Comparison of ENCODE assay signal across 8 mouse cellular contexts in the genomic region with DNA sequence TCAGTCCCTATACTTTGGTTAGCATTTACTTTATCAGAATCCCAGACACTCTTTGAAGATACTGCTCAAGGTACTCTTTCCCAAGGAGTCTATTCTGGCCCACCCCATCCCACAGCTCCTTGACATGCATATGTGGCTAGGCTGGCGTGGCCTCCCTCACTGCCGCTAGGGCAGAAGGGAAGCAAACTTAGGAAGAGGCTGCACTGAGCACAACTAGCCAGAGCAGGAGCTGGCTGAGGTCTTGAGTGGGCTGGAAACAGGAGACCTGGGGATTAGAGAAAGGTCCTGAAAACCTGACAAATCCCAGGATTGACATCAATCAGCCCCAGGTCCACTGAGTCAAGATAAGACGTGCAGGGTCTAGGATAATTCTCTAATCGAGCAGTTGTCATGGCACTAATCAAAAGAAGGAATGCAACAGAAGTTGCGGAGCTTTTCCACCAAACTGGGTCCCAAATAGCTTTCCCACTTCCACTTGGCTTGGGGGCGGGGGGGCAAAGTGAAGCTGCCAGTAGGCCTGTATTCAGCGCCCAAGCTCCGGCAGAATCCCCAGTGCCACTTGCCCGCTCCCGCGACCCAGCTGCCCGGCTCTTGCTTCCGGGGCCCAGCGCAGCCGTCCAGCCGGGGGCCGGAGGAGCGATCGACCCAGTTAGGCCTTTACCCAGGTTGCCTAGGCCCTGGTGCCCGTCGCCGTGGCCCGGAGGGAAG. TPM values are rescaled to one million over a fixed set of nuclear protein-coding genes. Genes with fewer than 3 reads are reported as not detected.
DNase-seq lines count a peak whose midpoint lies in the region; ATAC-seq and TF ChIP-seq lines count a peak whose summit lies in the region.

No protein-coding gene starts in this region.

- H3K4me1 ChIP-seq in liver, adult 2 months (ENCODE audit: control insufficient read depth, insufficient read depth, low read length), result peaks cover 8% of the 10 kb centered on the region
- H3K4me1 ChIP-seq in cortical plate, adult 2 months (ENCODE audit: control insufficient read depth, insufficient read depth, low read length), result peaks cover 7% of the 10 kb centered on the region
- peaks cover 9% of the 10 kb centered on the region for H3K4me1 ChIP-seq in heart, embryonic 16.5 days (ENCODE audit: control insufficient read depth, insufficient read depth, low read length)
- peaks cover 12% of the 10 kb centered on the region for H3K4me1 ChIP-seq in limb, embryonic 10.5 days
- H3K4me1 ChIP-seq in midbrain, embryonic 14.5 days (ENCODE audit: control insufficient read depth, insufficient read depth, low read length), result peaks cover 25% of the 10 kb centered on the region

- H3K4me3 ChIP-seq in liver, adult 2 months (ENCODE audit: insufficient read depth, low read depth, low read length), result peak overlapping the region; percentile 63
- peak overlapping the region; percentile 26 for H3K4me3 ChIP-seq in cortical plate, adult 2 months (ENCODE audit: insufficient read depth, low read length)
- peak overlapping the region; percentile 70 for H3K4me3 ChIP-seq in heart, embryonic 16.5 days (ENCODE audit: low read length)
- H3K4me3 ChIP-seq in limb, embryonic 10.5 days, result peak overlapping the region; percentile 66
- peak overlapping the region; percentile 29 for H3K4me3 ChIP-seq in midbrain, embryonic 14.5 days (replicated peaks; ENCODE audit: low read depth, low read length)

- no peak; the same call in 1 of the 2 replicates for TF ChIP-seq POLR2A in liver, adult 2 months (IDR thresholded peaks at IDR 0.05; ENCODE audit: extremely low read depth, insufficient read depth, low read length)
- no peak for TF ChIP-seq POLR2A in cortical plate, adult 2 months (IDR thresholded peaks at IDR 0.05; ENCODE audit: extremely low read depth, insufficient read depth, low read length)

- WGBS in liver, adult 2 months, result 9% methylated on average over 23 of the region's 23 CpGs
- 8% methylated on average over 23 of the region's 23 CpGs for whole genome bisulfite sequencing in heart, embryonic 16.5 days
- WGBS in limb, embryonic 10.5 days, result 15% methylated on average over 23 of the region's 23 CpGs
- 4% methylated on average over 23 of the region's 23 CpGs for WGBS in midbrain, embryonic 14.5 days

- peak overlapping the region; percentile 94 for H3K4me2 ChIP-seq in heart, embryonic 16.5 days (ENCODE audit: low read depth, low read length)
- H3K4me2 ChIP-seq in midbrain, embryonic 14.5 days (ENCODE audit: low read length), result peak overlapping the region; percentile 62

- peak; percentile 38; the same call in 1 of the 2 replicates for TF ChIP-seq CTCF in liver, adult 2 months (IDR thresholded peaks at IDR 0.05; ENCODE audit: low read depth, low read length)
- TF ChIP-seq CTCF in cortical plate, adult 2 months (IDR thresholded peaks at IDR 0.05; ENCODE audit: extremely low read depth, insufficient read depth, low read length), result no peak

- peak overlapping the region; percentile 58 for H3K27ac ChIP-seq in liver, adult 2 months (replicated peaks; ENCODE audit: insufficient read depth, low read depth, low read length)
- H3K27ac ChIP-seq in cortical plate, adult 2 months (ENCODE audit: insufficient read depth, low read length), result peak overlapping the region; percentile 85
- H3K27ac ChIP-seq in heart, embryonic 16.5 days (ENCODE audit: low read length), result peak overlapping the region; percentile 87
- H3K27ac ChIP-seq in limb, embryonic 10.5 days, result peak overlapping the region; percentile 89
- peak overlapping the region; percentile 58 for H3K27ac ChIP-seq in midbrain, embryonic 14.5 days (replicated peaks; ENCODE audit: low read depth, low read length)

- H3K27me3 ChIP-seq in liver, adult 2 months (ENCODE audit: control insufficient read depth, insufficient read depth, low read length), result no peaks in the 10 kb centered on the region
- no peaks in the 10 kb centered on the region for H3K27me3 ChIP-seq in heart, embryonic 16.5 days (ENCODE audit: control insufficient read depth, insufficient read depth, low read length)
- peaks cover 18% of the 10 kb centered on the region for H3K27me3 ChIP-seq in limb, embryonic 10.5 days (ENCODE audit: low read depth, poor library complexity, severe bottlenecking)
- H3K27me3 ChIP-seq in midbrain, embryonic 14.5 days (ENCODE audit: control insufficient read depth, insufficient read depth, low read length), result no peaks in the 10 kb centered on the region

- peak overlapping the region; percentile 92 for H3K9ac ChIP-seq in liver, adult 2 months (ENCODE audit: low read depth, low read length)
- peak overlapping the region; percentile 98 for H3K9ac ChIP-seq in heart, embryonic 16.5 days (ENCODE audit: low read length)
- H3K9ac ChIP-seq in midbrain, embryonic 14.5 days (replicated peaks; ENCODE audit: low read length), result peak overlapping the region; percentile 44

- peaks cover 4% of the 10 kb centered on the region; the same call in 1 of the 2 replicates for H3K9me3 ChIP-seq in heart, embryonic 16.5 days (replicated peaks; ENCODE audit: control insufficient read depth, low read length)
- no peaks in the 10 kb centered on the region for H3K9me3 ChIP-seq in limb, embryonic 10.5 days (replicated peaks)
- H3K9me3 ChIP-seq in midbrain, embryonic 14.5 days (ENCODE audit: control insufficient read depth, low read length), result no peaks in the 10 kb centered on the region

- H3K36me3 ChIP-seq in liver, adult 2 months (ENCODE audit: control insufficient read depth, insufficient read depth, low read length), result no peaks in the 10 kb centered on the region
- no peaks in the 10 kb centered on the region for H3K36me3 ChIP-seq in heart, embryonic 16.5 days (ENCODE audit: control insufficient read depth, insufficient read depth)
- no peaks in the 10 kb centered on the region for H3K36me3 ChIP-seq in limb, embryonic 10.5 days
- no peaks in the 10 kb centered on the region for H3K36me3 ChIP-seq in midbrain, embryonic 14.5 days (ENCODE audit: control insufficient read depth, insufficient read depth, low read length)

- ATAC-seq in heart, embryonic 16.5 days (replicated peaks; ENCODE audit: extremely low read depth, insufficient read depth, low FRiP score), result peak; percentile 34; the same call in 1 of the 2 replicates
- ATAC-seq in midbrain, embryonic 14.5 days (ENCODE audit: low FRiP score, low TSS enrichment), result no peak

- DNase-seq in liver, adult 2 months (ENCODE audit: extremely low read depth, low read depth, low spot score), result peak; percentile 26
- DNase-seq in liver, result no peak
- no peak for DNase-seq in limb, embryonic 10.5 days (ENCODE audit: low spot score)
- peak; percentile 39 for DNase-seq in midbrain, embryonic 14.5 days
- DNase-seq in spleen, adult 18-20 months, result no peak
- DNase-seq in thymus, postnatal 0 days (ENCODE audit: low spot score), result no peak

- H3K79me2 ChIP-seq in liver, adult 2 months (ENCODE audit: control insufficient read depth, insufficient read depth, low read length), result no peaks in the 10 kb centered on the region

RNA-seq across cellular contexts. Expression of a gene that starts 0.9 kb away (rescaled TPM):
- total RNA-seq in liver, adult 2 months (2014; rRNA removed), result 3.5 and 5.6 TPM in 2 replicates
- polyA plus RNA-seq in liver, adult 2 months (2012; rRNA removed), result 8.6 and 10.0 TPM in 2 replicates
- polyA plus RNA-seq in cortical plate, adult 2 months (2012; rRNA removed), result 7.0 and 8.0 TPM in 2 replicates
- 7.3 and 7.9 TPM in 2 replicates for polyA plus RNA-seq in heart, embryonic 16.5 days (2015; fragmentation: Nextera tagmentation; extraction: Ambion mirVana)
- polyA plus RNA-seq in limb, embryonic 10.5 days (2016; fragmentation: Nextera tagmentation; extraction: Ambion mirVana), result 2.1 and 3.3 TPM in 2 replicates
- polyA plus RNA-seq in midbrain, embryonic 14.5 days (2014; fragmentation: Nextera tagmentation; extraction: Ambion mirVana), result 3.7 and 3.9 TPM in 2 replicates
- 5.9 and 6.3 TPM in 2 replicates for polyA plus RNA-seq in thymus, postnatal 0 days (2015; fragmentation: Nextera tagmentation; extraction: Ambion mirVana)

RNA-seq across cellular contexts. Expression of a gene that starts 16.2 kb away (rescaled TPM):
- not detected in 2 replicates for total RNA-seq in liver, adult 2 months (2014; rRNA removed)
- polyA plus RNA-seq in liver, adult 2 months (2012; rRNA removed), result not detected in 2 replicates
- polyA plus RNA-seq in cortical plate, adult 2 months (2012; rRNA removed), result 0.40 and 0.71 TPM in 2 replicates
- 0.06 and 0.07 TPM in 2 replicates for polyA plus RNA-seq in heart, embryonic 16.5 days (2015; fragmentation: Nextera tagmentation; extraction: Ambion mirVana)
- 0.13 TPM in 1 of 2 replicates, not detected in the other for polyA plus RNA-seq in limb, embryonic 10.5 days (2016; fragmentation: Nextera tagmentation; extraction: Ambion mirVana)
- polyA plus RNA-seq in midbrain, embryonic 14.5 days (2014; fragmentation: Nextera tagmentation; extraction: Ambion mirVana), result 0.49 and 0.57 TPM in 2 replicates
- 0.45 and 0.49 TPM in 2 replicates for polyA plus RNA-seq in thymus, postnatal 0 days (2015; fragmentation: Nextera tagmentation; extraction: Ambion mirVana)

RNA-seq across cellular contexts. Expression of a gene that starts 20.9 kb away (rescaled TPM):
- not detected in 2 replicates for total RNA-seq in liver, adult 2 months (2014; rRNA removed)
- polyA plus RNA-seq in liver, adult 2 months (2012; rRNA removed), result 0.11 TPM in 1 of 2 replicates, not detected in the other
- polyA plus RNA-seq in cortical plate, adult 2 months (2012; rRNA removed), result 86.3 and 91.1 TPM in 2 replicates
- 1.9 and 2.5 TPM in 2 replicates for polyA plus RNA-seq in heart, embryonic 16.5 days (2015; fragmentation: Nextera tagmentation; extraction: Ambion mirVana)
- 1.9 and 4.6 TPM in 2 replicates for polyA plus RNA-seq in limb, embryonic 10.5 days (2016; fragmentation: Nextera tagmentation; extraction: Ambion mirVana)
- 18.9 and 20.1 TPM in 2 replicates for polyA plus RNA-seq in midbrain, embryonic 14.5 days (2014; fragmentation: Nextera tagmentation; extraction: Ambion mirVana)
- polyA plus RNA-seq in thymus, postnatal 0 days (2015; fragmentation: Nextera tagmentation; extraction: Ambion mirVana), result 0.09 and 0.12 TPM in 2 replicates

RNA-seq across cellular contexts. Expression of a gene that starts 27.0 kb away (rescaled TPM):
- not detected in 2 replicates for total RNA-seq in liver, adult 2 months (2014; rRNA removed)
- polyA plus RNA-seq in liver, adult 2 months (2012; rRNA removed), result not detected in 2 replicates
- 1.8 and 4.9 TPM in 2 replicates for polyA plus RNA-seq in cortical plate, adult 2 months (2012; rRNA removed)
- 0.88 and 2.5 TPM in 2 replicates for polyA plus RNA-seq in heart, embryonic 16.5 days (2015; fragmentation: Nextera tagmentation; extraction: Ambion mirVana)
- polyA plus RNA-seq in limb, embryonic 10.5 days (2016; fragmentation: Nextera tagmentation; extraction: Ambion mirVana), result not detected in 2 replicates
- polyA plus RNA-seq in midbrain, embryonic 14.5 days (2014; fragmentation: Nextera tagmentation; extraction: Ambion mirVana), result not detected in 2 replicates
- 8.1 TPM in 2 replicates for polyA plus RNA-seq in thymus, postnatal 0 days (2015; fragmentation: Nextera tagmentation; extraction: Ambion mirVana)

RNA-seq across cellular contexts. Expression of a gene that starts 33.6 kb away (rescaled TPM):
- total RNA-seq in liver, adult 2 months (2014; rRNA removed), result 2.8 and 4.3 TPM in 2 replicates
- polyA plus RNA-seq in liver, adult 2 months (2012; rRNA removed), result 1.8 and 2.4 TPM in 2 replicates
- polyA plus RNA-seq in cortical plate, adult 2 months (2012; rRNA removed), result 18.2 and 22.8 TPM in 2 replicates
- polyA plus RNA-seq in heart, embryonic 16.5 days (2015; fragmentation: Nextera tagmentation; extraction: Ambion mirVana), result 12.6 and 13.0 TPM in 2 replicates
- polyA plus RNA-seq in limb, embryonic 10.5 days (2016; fragmentation: Nextera tagmentation; extraction: Ambion mirVana), result 19.6 and 23.9 TPM in 2 replicates
- 20.1 and 27.6 TPM in 2 replicates for polyA plus RNA-seq in midbrain, embryonic 14.5 days (2014; fragmentation: Nextera tagmentation; extraction: Ambion mirVana)
- 51.9 and 60.4 TPM in 2 replicates for polyA plus RNA-seq in thymus, postnatal 0 days (2015; fragmentation: Nextera tagmentation; extraction: Ambion mirVana)

Comparison
In these comparisons a context has a peak if more than half of its experiments do, and no peak if none do; other contexts are left out.
1. DNase-seq: peak in liver, adult 2 months (single experiment) and midbrain, embryonic 14.5 days (single experiment); none in liver (single experiment), limb, embryonic 10.5 days (single experiment), spleen, adult 18-20 months (0 of 2) and thymus, postnatal 0 days (single experiment).
2. H3K9ac ChIP-seq: peak in every context shown above with its lines; median percentile 98 in heart, embryonic 16.5 days; 92 in liver, adult 2 months; 44 in midbrain, embryonic 14.5 days.
3. Peak in every context shown above with its lines, with median percentiles within 50 percentile points of each other: H3K27ac ChIP-seq and H3K4me3 ChIP-seq.